Mouse (Mus musculus) R1 (cell line): ENCODE measurements around the gene Ptdss2.
A peak's percentile ranks its signal among the peaks of the same experiment; 100 is the strongest.

ENCODE experiments used
- DNase-seq: peaks from one replicate; pipeline ENCODE4 v3.0.0-alpha.2; 2018; ENCODE audit warnings: low read depth, low spot score

Ptdss2 gene

DNA sequence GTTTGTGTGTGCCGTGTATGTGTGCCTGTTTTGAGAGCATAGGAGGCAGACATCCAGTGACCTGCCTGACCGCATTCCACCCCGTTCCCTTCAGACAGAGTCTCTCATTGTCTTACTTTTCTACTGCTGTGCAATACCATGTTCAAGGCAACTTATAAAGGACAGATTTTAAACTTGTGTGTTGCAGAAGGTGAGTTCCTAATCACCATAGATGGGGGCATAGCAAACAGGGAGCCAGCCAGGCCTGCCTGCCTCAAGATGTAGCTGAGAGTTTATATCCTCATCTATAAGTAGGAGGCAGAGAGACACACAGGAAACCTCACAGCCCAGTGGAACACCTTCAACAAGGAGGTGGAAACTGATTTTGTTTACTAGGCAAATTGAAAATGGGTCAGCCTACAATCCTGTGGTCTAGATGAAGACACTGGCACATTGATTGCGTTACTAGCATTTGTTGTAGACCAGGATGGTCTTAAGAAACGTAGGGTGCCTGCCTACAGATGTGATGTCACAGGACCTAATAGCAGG is 51.2 kb downstream of the Ptdss2 start:
- no peak for DNase-seq

DNA sequence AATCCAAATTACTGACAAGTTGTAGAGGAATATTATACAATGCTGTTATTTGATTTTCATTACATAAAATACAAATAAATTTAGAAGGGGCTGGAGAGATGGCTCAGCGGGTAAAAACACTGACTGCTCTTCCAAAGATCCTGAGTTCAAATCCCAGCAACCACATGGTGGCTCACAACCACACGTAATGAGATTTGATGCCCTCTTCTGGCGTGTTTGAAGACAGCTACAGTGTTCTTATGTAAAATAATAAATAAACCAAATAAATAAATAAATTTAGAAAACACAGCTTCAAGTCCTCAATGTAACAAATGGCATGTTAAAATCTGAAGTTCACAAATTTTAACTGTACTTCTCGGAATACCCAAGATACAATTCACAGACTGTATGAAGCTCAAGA is 52.9 kb downstream of the Ptdss2 start:
- DNase-seq: no peak

GRCm38 (mm10) chr7:141176173-141176572 is 54.0 kb downstream of the Ptdss2 start:
- peak; percentile 89 for DNase-seq

DNA sequence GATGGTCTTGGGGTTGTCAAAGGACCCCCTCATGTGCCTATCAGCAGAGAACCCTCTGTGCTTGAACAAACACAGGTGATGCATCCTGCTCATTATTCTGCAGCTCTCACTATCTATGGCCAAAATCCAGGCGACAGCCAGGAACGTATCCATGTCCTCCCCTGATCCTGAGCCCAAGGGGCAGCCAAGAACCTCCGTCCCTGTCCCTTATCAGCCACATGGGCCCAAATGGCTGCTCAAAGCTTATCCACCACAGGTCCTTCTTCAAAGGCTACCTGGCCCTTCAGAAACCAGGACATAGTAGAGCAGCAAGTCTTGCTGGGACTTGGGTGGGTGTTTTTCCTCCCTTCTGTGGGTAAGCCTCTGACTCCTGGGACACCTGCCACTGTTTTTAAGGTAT is 66.0 kb downstream of the Ptdss2 start:
- no peak for DNase-seq

DNA sequence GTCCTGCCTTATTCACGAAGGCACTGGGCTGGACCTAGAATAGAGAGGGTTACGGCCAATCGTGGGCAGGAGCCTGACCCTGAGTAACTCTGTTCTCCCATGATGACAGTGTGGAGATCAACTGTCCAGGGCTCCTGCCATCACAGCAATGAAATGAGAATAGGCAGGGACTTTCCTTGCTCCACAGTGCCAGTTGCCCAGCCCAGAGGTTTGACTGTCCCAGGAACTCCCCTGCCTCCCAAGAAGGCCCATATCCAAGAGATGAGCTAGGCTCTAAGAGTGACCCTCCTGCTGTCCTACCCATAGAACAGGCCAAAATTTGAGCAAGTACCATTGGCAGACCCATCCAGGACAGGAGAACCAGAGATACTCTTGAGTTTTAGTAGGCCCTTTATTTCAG is 66.6 kb downstream of the Ptdss2 start:
- DNase-seq: no peak

DNA sequence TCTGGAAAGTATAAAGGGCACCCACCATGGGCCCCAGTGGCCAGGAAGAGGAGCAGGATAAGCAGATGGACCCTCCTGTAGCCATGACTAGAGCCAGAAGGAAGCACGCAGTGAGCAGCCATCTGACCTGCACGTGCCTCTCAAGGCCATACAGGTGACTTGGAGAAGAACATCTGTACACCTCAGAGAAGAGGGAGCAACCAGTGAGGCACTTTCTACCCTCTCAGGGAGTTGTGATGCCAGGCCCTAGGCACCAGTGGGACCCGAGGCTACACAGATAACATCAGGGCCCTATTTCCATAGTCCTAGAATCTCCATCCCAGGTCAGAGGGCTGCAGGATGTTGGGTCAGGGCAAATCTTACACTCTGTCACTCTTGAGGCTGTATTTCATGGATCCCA is 68.0 kb downstream of the Ptdss2 start:
- no peak for DNase-seq

- DNase-seq: no peak
These were observed 68.9 kb downstream of the Ptdss2 start for GRCm38 (mm10) chr7:141191036-141191435.

DNA sequence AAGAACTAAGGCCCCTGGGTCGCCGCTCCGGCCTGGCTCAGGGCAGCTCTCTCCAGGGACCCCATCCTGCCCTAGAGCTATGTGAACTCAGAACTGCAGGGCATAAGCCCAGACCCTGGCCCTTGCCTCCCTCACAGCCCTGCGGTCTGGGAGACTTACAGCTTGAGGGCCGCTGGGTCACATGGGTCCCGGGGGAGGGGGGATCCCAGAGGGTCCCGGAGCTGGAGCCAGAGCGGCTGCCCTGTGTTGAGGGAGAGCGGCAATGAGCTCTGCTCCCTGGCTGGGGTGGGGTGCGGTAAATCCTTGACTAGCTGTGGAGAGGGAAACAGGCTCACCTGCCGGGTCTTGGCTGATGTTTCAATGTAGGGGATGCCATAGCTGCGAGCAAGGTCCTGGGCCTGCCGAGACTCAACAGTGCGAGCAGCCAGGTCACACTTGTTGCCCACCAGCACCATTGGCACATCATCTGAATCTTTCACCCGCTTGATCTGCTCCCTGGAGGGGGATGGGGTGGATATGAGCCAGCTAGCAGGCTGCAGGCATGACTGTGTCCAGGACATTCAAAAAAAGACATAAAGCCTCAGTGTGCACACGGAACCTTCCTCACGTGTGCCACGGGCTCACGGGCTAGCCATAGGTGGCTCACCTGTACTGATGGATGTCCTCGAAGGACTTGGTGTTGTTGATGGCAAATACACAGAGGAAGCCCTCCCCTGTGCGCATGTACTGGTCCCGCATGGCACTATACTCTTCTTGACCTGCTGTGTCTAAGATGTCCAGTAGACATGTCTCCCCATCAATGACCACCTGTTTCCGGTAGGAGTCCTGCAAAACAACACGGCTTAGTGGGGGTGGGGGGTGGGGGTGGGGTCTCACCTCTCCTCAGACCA is 69.9 kb downstream of the Ptdss2 start:
- DNase-seq: no peak

- peak; percentile 39 for DNase-seq
These were observed 70.7 kb downstream of the Ptdss2 start for GRCm38 (mm10) chr7:141192776-141193347.

- peak; percentile 80 for DNase-seq
These were observed 71.2 kb downstream of the Ptdss2 start for GRCm38 (mm10) chr7:141193348-141193856.

DNA sequence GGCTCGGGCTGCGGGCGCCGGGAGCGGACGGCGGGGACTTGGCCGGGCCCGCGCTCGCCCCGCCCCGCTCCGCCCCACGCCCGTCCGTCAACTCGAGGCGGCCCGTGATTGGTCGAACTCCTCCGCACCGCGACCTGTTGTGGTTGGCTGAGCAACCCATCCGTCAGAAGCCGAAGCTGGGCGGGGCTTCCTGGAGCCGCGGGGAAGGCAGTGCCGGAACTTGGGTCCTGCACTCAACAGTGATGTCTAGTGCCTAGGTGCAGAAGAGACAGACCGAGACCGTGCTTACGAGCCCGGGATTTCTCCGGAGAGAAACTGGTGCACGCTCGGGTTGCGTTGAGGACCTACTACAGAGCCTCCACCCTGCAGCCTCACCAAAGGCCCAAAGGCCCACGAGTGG is 71.8 kb downstream of the Ptdss2 start, which contains the start of the genes Hras and Lrrc56:
Gene Hras, minus strand, starts transcription at position 58 of the 400 bp plus-strand sequence.
Gene Lrrc56, plus strand, starts transcription at position 210 of the 400 bp plus-strand sequence.
- DNase-seq: peak; percentile 98

- no peak for DNase-seq
These were observed 72.2 kb downstream of the Ptdss2 start for GRCm38 (mm10) chr7:141194409-141194808.

GRCm38 (mm10) chr7:141194830-141195229 is 72.6 kb downstream of the Ptdss2 start:
- DNase-seq: peak; percentile 95

GRCm38 (mm10) chr7:141195754-141196153 is 73.6 kb downstream of the Ptdss2 start:
- DNase-seq: no peak

GRCm38 (mm10) chr7:141196619-141197282 is 74.6 kb downstream of the Ptdss2 start:
- no peak for DNase-seq

- no peak for DNase-seq
These were observed 75.9 kb downstream of the Ptdss2 start for GRCm38 (mm10) chr7:141198121-141198520.

GRCm38 (mm10) chr7:141204546-141204945 is 82.4 kb downstream of the Ptdss2 start:
- DNase-seq: no peak

DNA sequence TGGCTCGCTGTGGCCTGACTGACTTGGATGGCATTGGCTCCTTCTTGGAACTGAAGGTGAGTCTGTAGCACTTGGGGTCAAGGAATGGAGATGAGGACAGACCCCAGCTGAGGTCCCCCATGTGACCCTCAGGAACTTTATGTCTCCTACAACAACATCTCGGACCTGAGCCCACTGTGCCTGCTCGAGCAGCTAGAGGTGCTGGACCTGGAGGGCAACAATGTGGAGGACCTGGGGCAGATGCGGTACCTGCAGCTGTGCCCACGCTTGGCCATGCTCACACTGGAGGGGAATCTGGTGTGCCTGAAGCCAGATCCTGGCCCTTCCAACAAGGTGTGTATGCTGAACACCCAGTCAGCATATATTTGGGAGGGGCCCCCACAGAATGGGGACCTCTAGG is 83.3 kb downstream of the Ptdss2 start:
- DNase-seq: no peak

- DNase-seq: no peak
These were observed 84.2 kb downstream of the Ptdss2 start for GRCm38 (mm10) chr7:141206182-141206937.
